ENCODE assay signal across 8 mouse cellular contexts in the genomic region with DNA sequence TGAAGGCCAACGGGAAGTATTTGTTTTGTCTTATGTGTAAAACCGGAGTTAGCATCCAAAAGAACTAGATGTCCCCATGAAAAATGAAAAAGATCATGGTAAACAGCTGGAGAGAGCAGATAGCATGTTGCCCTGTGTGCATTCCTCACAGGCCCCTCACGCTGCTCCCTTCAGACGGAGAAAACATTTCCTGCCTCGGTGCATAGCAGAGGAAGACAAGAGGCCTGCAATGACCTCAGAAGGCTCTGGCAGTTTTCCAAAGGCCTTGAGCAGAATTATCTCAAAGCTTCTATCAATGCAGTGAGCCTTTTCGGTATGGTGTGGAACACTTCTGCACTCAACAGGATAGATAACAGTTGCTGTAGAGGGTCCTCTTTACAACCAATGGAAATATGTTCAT.
DNase-seq lines count a peak whose midpoint lies in the region; ATAC-seq lines count a peak whose summit lies in the region.
"Had no signal": no experiment of that assay in that cellular context is flagged by ENCODE, and none has a peak within 500 bp of the region (broad histone marks: within the 10 kb centered on the region; RNA-seq: fewer than 3 reads in every experiment).

No protein-coding gene starts in this region.

- peak; percentile 36 to 51 for DNase-seq in adrenal gland, adult 18-20 months (ENCODE audit: low spot score in 2 of 2)
- peak; percentile 64 for DNase-seq in heart, postnatal 4 days
- DNase-seq in layer of hippocampus, adult 18-20 months (ENCODE audit: low spot score in 2 of 2) = no peak
- DNase-seq in layer of hippocampus, postnatal 10 days (ENCODE audit: low spot score in 2 of 2) = no peak

- H3K27me3 ChIP-seq in lung, embryonic 15.5 days = no peaks in the 10 kb centered on the region
- H3K27me3 ChIP-seq: midbrain, embryonic 12.5 days had no signal

- no peak overlapping the region for H3K4me2 ChIP-seq in lung, embryonic 15.5 days
- H3K4me2 ChIP-seq: midbrain, embryonic 12.5 days had no signal

- ATAC-seq in lung, embryonic 15.5 days (ENCODE audit: borderline replicate concordance, extremely low read depth, low FRiP score, low TSS enrichment) = peak; percentile 92
- ATAC-seq in CD4-positive, CD25-positive, alpha-beta regulatory T cell, adult 4 months = no peak

- H3K4me3 ChIP-seq in brown adipose tissue, adult 24 weeks (ENCODE audit: insufficient read depth, low read depth, low read length) = no peak overlapping the region
- H3K4me3 ChIP-seq in lung, embryonic 15.5 days = no peak overlapping the region
- H3K4me3 ChIP-seq: midbrain, embryonic 12.5 days had no signal

- no peaks in the 10 kb centered on the region for H3K36me3 ChIP-seq in lung, embryonic 15.5 days
- H3K36me3 ChIP-seq: midbrain, embryonic 12.5 days had no signal

- WGBS in lung, embryonic 15.5 days = 5% methylated on average over 6 of the region's 6 CpGs

- no peaks in the 10 kb centered on the region for H3K9me3 ChIP-seq in lung, embryonic 15.5 days
- H3K9me3 ChIP-seq: midbrain, embryonic 12.5 days had no signal

- no peak overlapping the region for H3K9ac ChIP-seq in lung, embryonic 15.5 days
- H3K9ac ChIP-seq: midbrain, embryonic 12.5 days had no signal

- peaks cover 8% of the 10 kb centered on the region for H3K4me1 ChIP-seq in brown adipose tissue, adult 24 weeks (ENCODE audit: control insufficient read depth, insufficient read depth, insufficient read length, low read length)
- peaks cover 19% of the 10 kb centered on the region for H3K4me1 ChIP-seq in lung, embryonic 15.5 days
- H3K4me1 ChIP-seq: midbrain, embryonic 12.5 days had no signal

- H3K27ac ChIP-seq in brown adipose tissue, adult 24 weeks (replicated peaks; ENCODE audit: low read depth, low read length) = peak overlapping the region; percentile 64
- H3K27ac ChIP-seq in lung, embryonic 15.5 days = peak overlapping the region; percentile 61
- H3K27ac ChIP-seq: midbrain, embryonic 12.5 days had no signal

Comparison
In these comparisons a context has a peak if more than half of its experiments do, and no peak if none do; other contexts are left out.
1. DNase-seq: peak in adrenal gland, adult 18-20 months (2 of 2) and heart, postnatal 4 days (single experiment); none in layer of hippocampus, adult 18-20 months (0 of 2) and layer of hippocampus, postnatal 10 days (0 of 2).